Mouse (Mus musculus) embryonic facial prominence, embryonic 14.5 days (tissue): ENCODE measurements around the gene Rpl18. TPM values are rescaled to one million over a fixed set of nuclear protein-coding genes. Genes with fewer than 3 reads are reported as not detected.

Experiments used
- ATAC-seq: fragments of 200-750 bp; cut with Nextera tagmentation; 2 replicates; pipeline ENCODE4 v1.8.0; 2017; ENCODE audit warnings: low read depth, moderate number of reproducible peaks, moderate TSS enrichment
- DNase-seq: peaks from one replicate; pipeline ENCODE4 v3.0.0-alpha.2; 2015; ENCODE audit warnings: low spot score
- H3K27ac ChIP-seq: fragments of 300-500 bp; sonication (generic); replicated peaks from 2 replicates; pipeline ENCODE4 v1.5.1; 2014; ENCODE audit warnings: low read depth, mild to moderate bottlenecking, low read length, moderate library complexity
- H3K27me3 ChIP-seq: fragments of 300-500 bp; sonication (generic); replicated peaks from 2 replicates; pipeline ENCODE4 v1.6.1; 2014; ENCODE audit warnings: low read length; ENCODE audit not compliant: control insufficient read depth, insufficient read depth
- H3K36me3 ChIP-seq: fragments of 300-500 bp; sonication (generic); 2 replicates; pipeline ENCODE4 v1.6.1; 2014; ENCODE audit warnings: low read length, mixed read lengths; ENCODE audit not compliant: control insufficient read depth, insufficient read depth
- H3K4me1 ChIP-seq: fragments of 300-500 bp; sonication (generic); 2 replicates; pipeline ENCODE4 v1.6.1; 2014; ENCODE audit warnings: antibody characterized with exemption, low read length; ENCODE audit not compliant: control insufficient read depth, insufficient read depth
- H3K4me2 ChIP-seq: fragments of 300-500 bp; sonication (generic); 2 replicates; pipeline ENCODE4 v1.6.1; 2014; ENCODE audit warnings: low read depth, mild to moderate bottlenecking, low read length, moderate library complexity, mixed read lengths
- H3K4me3 ChIP-seq: fragments of 300-500 bp; sonication (generic); 2 replicates; pipeline ENCODE4 v1.5.1; 2014; ENCODE audit warnings: low read depth, mild to moderate bottlenecking, low read length
- H3K9ac ChIP-seq: fragments of 300-500 bp; sonication (generic); 2 replicates; pipeline ENCODE4 v1.6.1; 2014; ENCODE audit warnings: low read depth, mild to moderate bottlenecking, low read length, moderate library complexity, mixed read lengths
- H3K9me3 ChIP-seq: fragments of 300-500 bp; sonication (generic); 2 replicates; pipeline ENCODE4 v1.6.1; 2016; ENCODE audit warnings: low read length; ENCODE audit not compliant: control insufficient read depth
- WGBS: fragments of 180-500 bp; shearing (Covaris S2); extraction: QIAGEN DNeasy Blood & Tissue Kit; methylation state at CpG from one replicate; pipeline ENCODE4 v1.1.7; 2014; 5-methylcytosine and 5-hydroxymethylcytosine counted together
- polyA plus RNA-seq: library from polyadenylated mRNA; unstranded; fragments of >200 nt; fragmentation: Nextera tagmentation; extraction: Ambion mirVana; gene quantifications from 2 replicates; pipeline ENCODE4 v1.2.1, GENCODE M21; 2014

Gene Rpl18
- polyA plus RNA-seq, 1 experiment from 2014 or later = 1,204 TPM

GRCm38 (mm10) chr7:45703521-45704033 lies 11.7 kb upstream of the Rpl18 start:
- peaks cover 45% of the 10 kb centered on the region for H3K4me1 ChIP-seq
- H3K4me2 ChIP-seq = peak overlapping the region; percentile 93

DNA sequence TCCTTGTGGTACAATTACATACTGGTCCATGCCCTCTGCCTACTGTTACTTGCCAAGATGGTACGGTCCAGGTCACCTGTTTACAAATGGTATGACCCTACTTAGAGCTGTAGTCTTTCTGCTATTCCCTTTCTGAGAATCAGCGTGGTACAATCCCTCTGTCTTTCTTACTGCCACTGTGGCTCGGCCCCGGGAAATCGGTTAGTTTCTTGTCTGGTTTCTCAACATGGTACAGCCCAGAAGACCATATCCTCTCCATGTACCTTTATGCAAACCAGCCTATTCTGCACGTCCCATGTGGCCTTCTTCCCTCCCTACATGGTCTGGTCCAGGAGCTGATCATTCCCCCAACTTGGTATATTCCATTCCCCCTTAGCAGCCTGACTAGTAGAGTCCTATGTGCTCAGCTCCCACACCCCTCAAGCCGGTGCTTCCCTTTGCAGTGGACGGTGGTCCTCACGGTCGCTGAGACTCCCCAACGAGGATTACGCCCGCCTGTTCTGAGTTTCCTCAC lies 11.2 kb upstream of the Rpl18 start:
- Histone ChIP-seq H3K9me3 (no peaks in the 10 kb centered on the region), H3K27me3 (peaks cover 14% of the 10 kb centered on the region), H3K4me2 (peak overlapping the region; percentile 93), H3K4me1 (peaks cover 48% of the 10 kb centered on the region), H3K4me3 (peak overlapping the region; percentile 37), H3K9ac (peak overlapping the region; percentile 61), H3K36me3 (no peaks in the 10 kb centered on the region), H3K27ac (peak overlapping the region; percentile 79)
- DNase-seq (peak; percentile 90), ATAC-seq (peak; percentile 38)
- under 1% methylated on average over 13 of the region's 13 CpGs for WGBS

More at GRCm38 (mm10) chr7:45703521-45704033, 11.7 kb upstream of the Rpl18 start:
- H3K4me3 ChIP-seq = peak overlapping the region; percentile 37
- ATAC-seq = no peak
- H3K9me3 ChIP-seq = no peaks in the 10 kb centered on the region
- peak overlapping the region; percentile 61 for H3K9ac ChIP-seq
- no peaks in the 10 kb centered on the region for H3K36me3 ChIP-seq
- H3K27ac ChIP-seq = peak overlapping the region; percentile 79
- DNase-seq = no peak
- peaks cover 19% of the 10 kb centered on the region for H3K27me3 ChIP-seq
- WGBS = 47% methylated on average over 11 of the region's 12 CpGs

GRCm38 (mm10) chr7:45704730-45705442 lies 10.4 kb upstream of the Rpl18 start, which contains the start of gene Dbp:
Gene Dbp (plus strand): TSS chr7:45705088.
- ATAC-seq (peak; percentile 90), DNase-seq (peak; percentile 100)
- H3K4me1 ChIP-seq = peaks cover 44% of the 10 kb centered on the region
- H3K27me3 ChIP-seq = peaks cover 6% of the 10 kb centered on the region; the same call in 1 of the 2 replicates
- H3K4me3 ChIP-seq = peak within 1 kb of the TSS; percentile 65
- peak within 1 kb of the TSS; percentile 79 for H3K27ac ChIP-seq
- WGBS = under 1% methylated on average over 32 of the region's 36 CpGs
- H3K9ac ChIP-seq = peak within 1 kb of the TSS; percentile 82
- no peaks in the 10 kb centered on the region for H3K9me3 ChIP-seq
- peak within 1 kb of the TSS; percentile 93 for H3K4me2 ChIP-seq
- peaks cover 4% of the 10 kb centered on the region; the same call in 1 of the 2 replicates for H3K36me3 ChIP-seq

DNA sequence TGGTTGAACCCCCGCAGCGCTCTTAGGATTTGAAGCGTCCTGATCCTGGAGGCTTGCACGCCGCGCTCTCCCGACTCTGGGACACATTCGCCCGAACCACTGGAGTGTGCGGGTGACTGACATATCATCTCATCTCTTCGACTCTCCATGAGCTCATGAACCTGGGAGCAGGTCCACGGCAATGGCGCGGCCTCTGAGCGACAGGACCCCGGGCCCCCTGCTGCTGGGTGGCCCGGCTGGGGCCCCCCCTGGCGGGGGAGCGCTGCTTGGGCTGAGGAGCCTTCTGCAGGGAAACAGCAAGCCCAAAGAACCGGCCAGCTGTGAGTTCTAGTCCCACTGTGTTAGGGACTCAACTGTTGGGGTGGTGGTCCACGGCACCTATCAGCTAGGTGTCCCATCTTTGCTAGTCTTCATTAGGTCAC lies 9.8 kb upstream of the Rpl18 start:
- ATAC-seq (peak; percentile 0; the same call in 1 of the 2 replicates), DNase-seq (no peak)
- under 1% methylated on average over 21 of the region's 21 CpGs for WGBS

DNA sequence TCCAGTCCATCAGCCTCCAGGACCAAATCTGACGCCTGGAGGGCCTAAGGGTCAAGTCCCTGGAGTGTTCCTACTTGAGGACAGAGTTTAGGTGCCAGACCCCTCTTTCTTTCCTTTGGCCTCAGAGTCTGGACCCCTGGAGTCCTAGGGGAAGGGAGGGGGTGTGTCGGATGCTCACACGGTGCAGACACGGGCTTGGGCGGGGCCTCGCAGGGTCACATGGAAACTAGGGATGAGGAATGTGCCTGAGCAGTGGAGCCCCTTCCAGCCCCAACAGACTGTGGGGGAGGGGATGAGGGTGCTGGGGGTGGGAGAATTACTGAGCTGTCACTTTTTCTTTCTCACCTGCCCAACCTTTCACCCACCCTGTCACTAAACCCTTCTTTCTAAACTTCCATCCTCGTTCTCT lies 9.4 kb upstream of the Rpl18 start:
- DNase-seq (peak; percentile 80), ATAC-seq (no peak)
- Histone ChIP-seq H3K4me2 (peak overlapping the region; percentile 93), H3K4me3 (peak overlapping the region; percentile 65), H3K27ac (peak overlapping the region; percentile 84), H3K4me1 (peaks cover 36% of the 10 kb centered on the region), H3K9ac (peak overlapping the region; percentile 82), H3K36me3 (peaks cover 14% of the 10 kb centered on the region), H3K9me3 (no peaks in the 10 kb centered on the region), H3K27me3 (no peaks in the 10 kb centered on the region)
- WGBS = 0% methylated on average over 6 of the region's 7 CpGs

More for the DNA sequence above, 9.8 kb upstream of the Rpl18 start:
- Histone ChIP-seq H3K27me3 (peaks cover under 1% of the 10 kb centered on the region; the same call in 1 of the 2 replicates), H3K36me3 (peaks cover 10% of the 10 kb centered on the region), H3K4me1 (peaks cover 38% of the 10 kb centered on the region), H3K4me3 (peak overlapping the region; percentile 65), H3K27ac (peak overlapping the region; percentile 77), H3K9me3 (no peaks in the 10 kb centered on the region), H3K4me2 (peak overlapping the region; percentile 93), H3K9ac (peak overlapping the region; percentile 82)

- peak overlapping the region; percentile 82 for H3K9ac ChIP-seq
- H3K4me3 ChIP-seq = peak overlapping the region; percentile 65
- H3K9me3 ChIP-seq = no peaks in the 10 kb centered on the region
- peaks cover 23% of the 10 kb centered on the region for H3K36me3 ChIP-seq
- no peaks in the 10 kb centered on the region for H3K27me3 ChIP-seq
- H3K27ac ChIP-seq = peak overlapping the region; percentile 84
- peaks cover 32% of the 10 kb centered on the region for H3K4me1 ChIP-seq
- DNase-seq = peak; percentile 89
- ATAC-seq = no peak
- peak overlapping the region; percentile 93 for H3K4me2 ChIP-seq
- WGBS = 0% methylated on average over 16 of the region's 45 CpGs
Measured at GRCm38 (mm10) chr7:45706721-45707241, 8.5 kb upstream of the Rpl18 start.

DNA sequence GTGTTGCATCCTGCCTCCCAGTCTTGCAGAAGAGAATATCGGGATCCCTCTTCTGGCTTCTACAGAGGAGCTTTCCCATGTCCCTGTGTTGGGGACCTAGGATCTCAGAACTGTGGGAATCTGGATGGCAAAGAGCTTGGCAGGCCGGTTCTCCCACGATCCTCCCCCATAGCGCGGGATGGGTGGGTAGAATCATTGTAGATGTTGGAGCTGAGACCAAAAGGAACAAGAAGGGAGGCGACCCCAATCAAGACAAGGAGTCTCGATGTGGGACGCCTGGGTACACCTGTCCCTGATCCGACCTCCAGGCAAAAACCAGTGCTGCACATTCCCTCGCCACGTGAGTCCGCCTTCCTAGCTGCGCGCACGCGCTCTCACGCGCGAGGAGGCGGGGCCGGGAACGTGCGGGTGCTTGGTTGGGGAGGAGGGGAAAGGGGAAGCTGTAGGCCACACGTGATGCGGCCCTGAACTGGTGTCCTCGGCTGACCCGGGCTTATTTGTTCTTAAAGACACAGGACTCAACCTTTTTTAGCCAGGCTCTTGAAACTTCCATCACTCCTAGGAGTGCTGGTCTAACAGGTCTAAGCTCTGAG lies 7.8 kb upstream of the Rpl18 start:
- DNase-seq (peak; percentile 94), ATAC-seq (peak; percentile 12)
- Histone ChIP-seq H3K4me3 (peak overlapping the region; percentile 65), H3K4me2 (peak overlapping the region; percentile 93), H3K4me1 (peaks cover 32% of the 10 kb centered on the region), H3K27me3 (no peaks in the 10 kb centered on the region), H3K27ac (peak overlapping the region; percentile 84), H3K9ac (peak overlapping the region; percentile 82; the same call in 1 of the 2 replicates), H3K36me3 (peaks cover 30% of the 10 kb centered on the region), H3K9me3 (no peaks in the 10 kb centered on the region)
- WGBS = under 1% methylated on average over 27 of the region's 27 CpGs

DNA sequence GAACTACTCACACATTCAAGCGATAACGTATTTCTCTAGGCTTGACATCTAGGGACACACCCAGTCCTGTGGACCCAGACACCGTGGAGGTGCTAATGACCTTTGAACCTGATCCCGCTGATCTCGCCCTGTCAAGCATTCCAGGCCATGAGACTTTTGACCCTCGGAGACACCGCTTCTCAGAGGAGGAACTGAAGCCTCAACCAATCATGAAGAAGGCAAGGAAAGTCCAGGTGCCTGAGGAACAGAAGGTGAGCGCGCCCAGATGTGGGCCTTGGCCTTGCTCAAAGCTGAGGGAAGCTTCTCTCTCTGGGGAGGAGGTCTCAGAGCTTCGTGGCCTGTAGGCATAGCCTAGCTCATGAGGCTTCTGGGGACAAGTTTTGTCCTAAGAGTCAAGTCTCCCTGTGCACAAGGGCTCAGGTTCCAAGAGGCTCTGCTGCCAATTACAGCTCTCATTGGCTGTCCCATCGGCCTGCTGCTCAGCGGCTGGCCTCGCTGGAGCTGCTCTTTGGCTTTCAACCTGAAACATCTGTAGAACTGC lies 7.0 kb upstream of the Rpl18 start:
- no peak for DNase-seq
- H3K4me1 ChIP-seq = peaks cover 30% of the 10 kb centered on the region

More for the DNA sequence above, 7.0 kb upstream of the Rpl18 start:
- peak overlapping the region; percentile 65 for H3K4me3 ChIP-seq
- H3K27ac ChIP-seq = peak overlapping the region; percentile 84
- WGBS = 36% methylated on average over 13 of the region's 13 CpGs
- H3K9ac ChIP-seq = peak overlapping the region; percentile 2; the same call in 1 of the 2 replicates
- ATAC-seq = no peak
- peak overlapping the region; percentile 93 for H3K4me2 ChIP-seq
- H3K36me3 ChIP-seq = peaks cover 38% of the 10 kb centered on the region
- H3K9me3 ChIP-seq = no peaks in the 10 kb centered on the region
- no peaks in the 10 kb centered on the region for H3K27me3 ChIP-seq
